Mouse (Mus musculus) NIH3T3 (cell line): ENCODE results near the gene Edn1.
A peak's percentile ranks its signal among the peaks of the same experiment; 100 is the strongest.

Experiments used
- DNase-seq: peaks from one replicate; pipeline ENCODE4 v3.0.0-alpha.2; 2012; ENCODE audit warnings: low read depth

Edn1 gene

GRCm38 (mm10) chr13:42301161-42301721, at the start of gene Edn1:
TSS of gene Edn1 (plus strand) at chr13:42301476.
- peak; percentile 47 for DNase-seq

GRCm38 (mm10) chr13:42253821-42254220, 47.5 kb upstream of the Edn1 start:
- no peak for DNase-seq

- no peak for DNase-seq
These were observed 46.2 kb upstream of the Edn1 start for GRCm38 (mm10) chr13:42255105-42255504.

- peak; percentile 4 for DNase-seq
These were observed 42.9 kb upstream of the Edn1 start for GRCm38 (mm10) chr13:42258422-42258821.

GRCm38 (mm10) chr13:42260667-42261066, 40.6 kb upstream of the Edn1 start:
- DNase-seq, result no peak

- DNase-seq, result no peak
These were observed 31.2 kb upstream of the Edn1 start for GRCm38 (mm10) chr13:42270051-42270450.

- no peak for DNase-seq
These were observed 24.4 kb upstream of the Edn1 start for GRCm38 (mm10) chr13:42276774-42277454.

- no peak for DNase-seq
These were observed 23.5 kb upstream of the Edn1 start for GRCm38 (mm10) chr13:42277751-42278150.

- no peak for DNase-seq
These were observed 15.4 kb upstream of the Edn1 start for GRCm38 (mm10) chr13:42285896-42286295.

- no peak for DNase-seq
These were observed 14.5 kb upstream of the Edn1 start for GRCm38 (mm10) chr13:42286768-42287167.

- DNase-seq, result no peak
These were observed 8.7 kb upstream of the Edn1 start for GRCm38 (mm10) chr13:42292593-42292992.

- peak; percentile 17 for DNase-seq
These were observed 3.0 kb upstream of the Edn1 start for GRCm38 (mm10) chr13:42298302-42298701.

GRCm38 (mm10) chr13:42298766-42299165, 2.5 kb upstream of the Edn1 start:
- DNase-seq, result no peak

- peak; percentile 87 for DNase-seq
These were observed 709 bp upstream of the Edn1 start for GRCm38 (mm10) chr13:42300567-42300966.

- peak; percentile 56 for DNase-seq
These were observed 935 bp downstream of the Edn1 start for GRCm38 (mm10) chr13:42301961-42302861.

- peak; percentile 58 for DNase-seq
These were observed 2.1 kb downstream of the Edn1 start for GRCm38 (mm10) chr13:42303180-42303929.

- no peak for DNase-seq
These were observed 2.9 kb downstream of the Edn1 start for GRCm38 (mm10) chr13:42304139-42304538.

- peak; percentile 76 for DNase-seq
These were observed 5.9 kb downstream of the Edn1 start for GRCm38 (mm10) chr13:42306870-42307800.

- DNase-seq, result no peak
These were observed 7.3 kb downstream of the Edn1 start for GRCm38 (mm10) chr13:42308368-42309103.

- no peak for DNase-seq
These were observed 8.5 kb downstream of the Edn1 start for GRCm38 (mm10) chr13:42309804-42310203.
